Mouse (Mus musculus) intestine, embryonic 15.5 days (tissue): Measurements from ENCODE around the gene Nsf. TPM values are rescaled to one million over a fixed set of nuclear protein-coding genes. Genes with fewer than 3 reads are reported as not detected.

Experiments used
- ATAC-seq: fragments of 200-750 bp; cut with Nextera tagmentation; 2 replicates; pipeline ENCODE4 v1.8.0; 2017; ENCODE audit warnings: moderate TSS enrichment, moderate library complexity
- H3K27ac ChIP-seq: fragments of 300-500 bp; sonication (generic); 2 replicates; pipeline ENCODE4 v1.5.1; 2015; ENCODE audit warnings: mild to moderate bottlenecking, inconsistent platforms
- H3K27me3 ChIP-seq: fragments of 300-500 bp; sonication (generic); replicated peaks from 2 replicates; pipeline ENCODE4 v1.6.1; 2015; ENCODE audit warnings: inconsistent platforms
- H3K36me3 ChIP-seq: fragments of 300-500 bp; sonication (generic); 2 replicates; pipeline ENCODE4 v1.6.1; 2015; ENCODE audit warnings: inconsistent platforms
- H3K4me1 ChIP-seq: fragments of 300-500 bp; sonication (generic); replicated peaks from 2 replicates; pipeline ENCODE4 v1.6.1; 2015; ENCODE audit warnings: inconsistent platforms
- H3K4me2 ChIP-seq: fragments of 300-500 bp; sonication (generic); replicated peaks from 2 replicates; pipeline ENCODE4 v1.6.1; 2015; ENCODE audit warnings: mild to moderate bottlenecking, inconsistent platforms
- H3K4me3 ChIP-seq: fragments of 300-500 bp; sonication (generic); replicated peaks from 2 replicates; pipeline ENCODE4 v1.5.1; 2015; ENCODE audit warnings: inconsistent platforms
- H3K9ac ChIP-seq: fragments of 300-500 bp; sonication (generic); 2 replicates; pipeline ENCODE4 v1.6.1; 2015; ENCODE audit warnings: inconsistent platforms
- H3K9me3 ChIP-seq: fragments of 300-500 bp; sonication (generic); 2 replicates; pipeline ENCODE4 v1.6.1; 2016; ENCODE audit warnings: inconsistent platforms
- WGBS: fragments of 180-500 bp; shearing (Covaris S2); methylation state at CpG from one replicate; pipeline ENCODE4 v1.1.7; 2015; 5-methylcytosine and 5-hydroxymethylcytosine counted together
- polyA plus RNA-seq: library from polyadenylated mRNA; unstranded; fragments of >200 nt; fragmentation: Nextera tagmentation; extraction: Ambion mirVana; gene quantifications from 2 replicates; pipeline ENCODE4 v1.2.1, GENCODE M21; 2015

The Nsf gene
- polyA plus RNA-seq, 1 experiment from 2014 or later, result 47.9 TPM

- ATAC-seq, result no peak
- Histone ChIP-seq H3K4me1 (no peaks in the 10 kb centered on the region), H3K27ac (no peak overlapping the region), H3K4me3 (no peak overlapping the region), H3K9ac (no peak overlapping the region), H3K9me3 (no peaks in the 10 kb centered on the region), H3K4me2 (no peak overlapping the region), H3K27me3 (no peaks in the 10 kb centered on the region), H3K36me3 (no peaks in the 10 kb centered on the region; the same call in 1 of the 2 replicates)
- WGBS, result 59% methylated on average over 16 of the region's 16 CpGs
Measured at GRCm38 (mm10) chr11:103852590-103853283, 101.1 kb downstream of the Nsf start.

- H3K4me3 ChIP-seq, result no peak overlapping the region
- H3K9me3 ChIP-seq, result no peaks in the 10 kb centered on the region
- H3K27ac ChIP-seq, result no peak overlapping the region
- H3K9ac ChIP-seq, result no peak overlapping the region
- ATAC-seq, result no peak
- WGBS, result 90% methylated on average over 11 of the region's 11 CpGs
- H3K4me2 ChIP-seq, result no peak overlapping the region
- no peaks in the 10 kb centered on the region for H3K4me1 ChIP-seq
- H3K27me3 ChIP-seq, result no peaks in the 10 kb centered on the region
- no peaks in the 10 kb centered on the region; the same call in 1 of the 2 replicates for H3K36me3 ChIP-seq
Measured at GRCm38 (mm10) chr11:103848287-103848686, 105.6 kb downstream of the Nsf start.

GRCm38 (mm10) chr11:103840834-103841233 lies 113.0 kb downstream of the Nsf start:
- Histone ChIP-seq H3K27ac (no peak overlapping the region), H3K9me3 (no peaks in the 10 kb centered on the region), H3K4me2 (no peak overlapping the region), H3K4me3 (no peak overlapping the region), H3K27me3 (no peaks in the 10 kb centered on the region), H3K4me1 (no peaks in the 10 kb centered on the region), H3K36me3 (no peaks in the 10 kb centered on the region), H3K9ac (no peak overlapping the region)
- no peak for ATAC-seq
- WGBS, result 31% methylated on average over 11 of the region's 11 CpGs

- H3K36me3 ChIP-seq, result no peaks in the 10 kb centered on the region
- no peak for ATAC-seq
- H3K4me2 ChIP-seq, result no peak overlapping the region
- H3K27me3 ChIP-seq, result no peaks in the 10 kb centered on the region
- WGBS, result 65% methylated on average over 2 of the region's 2 CpGs
- no peak overlapping the region for H3K9ac ChIP-seq
- H3K4me3 ChIP-seq, result no peak overlapping the region
- no peaks in the 10 kb centered on the region for H3K9me3 ChIP-seq
- no peaks in the 10 kb centered on the region for H3K4me1 ChIP-seq
- no peak overlapping the region for H3K27ac ChIP-seq
Measured at GRCm38 (mm10) chr11:103838955-103839354, 114.9 kb downstream of the Nsf start.

GRCm38 (mm10) chr11:103832331-103832730 lies 121.5 kb downstream of the Nsf start:
- Histone ChIP-seq H3K9me3 (no peaks in the 10 kb centered on the region), H3K36me3 (no peaks in the 10 kb centered on the region; the same call in 1 of the 2 replicates), H3K27ac (no peak overlapping the region), H3K27me3 (no peaks in the 10 kb centered on the region), H3K4me1 (no peaks in the 10 kb centered on the region), H3K4me2 (no peak overlapping the region), H3K4me3 (no peak overlapping the region), H3K9ac (no peak overlapping the region)
- 88% methylated on average over 4 of the region's 4 CpGs for WGBS
- no peak for ATAC-seq

GRCm38 (mm10) chr11:103831766-103832165 lies 122.1 kb downstream of the Nsf start:
- ATAC-seq, result no peak
- WGBS, result 95% methylated on average over 3 of the region's 3 CpGs
- H3K4me3 ChIP-seq, result no peak overlapping the region
- H3K36me3 ChIP-seq, result no peaks in the 10 kb centered on the region; the same call in 1 of the 2 replicates
- no peaks in the 10 kb centered on the region for H3K4me1 ChIP-seq
- H3K9me3 ChIP-seq, result no peaks in the 10 kb centered on the region
- H3K27ac ChIP-seq, result no peak overlapping the region
- H3K27me3 ChIP-seq, result no peaks in the 10 kb centered on the region
- no peak overlapping the region for H3K4me2 ChIP-seq
- H3K9ac ChIP-seq, result no peak overlapping the region

GRCm38 (mm10) chr11:103830476-103830875 lies 123.4 kb downstream of the Nsf start:
- 89% methylated on average over 9 of the region's 9 CpGs for WGBS
- no peaks in the 10 kb centered on the region for H3K9me3 ChIP-seq

GRCm38 (mm10) chr11:103829956-103830355 lies 123.9 kb downstream of the Nsf start:
- 53% methylated on average over 4 of the region's 4 CpGs for WGBS

More at GRCm38 (mm10) chr11:103830476-103830875, 123.4 kb downstream of the Nsf start:
- H3K36me3 ChIP-seq, result peaks cover 6% of the 10 kb centered on the region; the same call in 1 of the 2 replicates
- no peak overlapping the region for H3K9ac ChIP-seq
- H3K4me3 ChIP-seq, result no peak overlapping the region
- no peak for ATAC-seq
- H3K4me1 ChIP-seq, result no peaks in the 10 kb centered on the region
- H3K27ac ChIP-seq, result no peak overlapping the region
- no peaks in the 10 kb centered on the region for H3K27me3 ChIP-seq
- H3K4me2 ChIP-seq, result no peak overlapping the region

GRCm38 (mm10) chr11:103828866-103829265 lies 125.0 kb downstream of the Nsf start:
- H3K27ac ChIP-seq, result no peak overlapping the region
- H3K4me3 ChIP-seq, result no peak overlapping the region
- no peaks in the 10 kb centered on the region for H3K27me3 ChIP-seq
- no peaks in the 10 kb centered on the region for H3K4me1 ChIP-seq
- H3K9ac ChIP-seq, result no peak overlapping the region
- H3K36me3 ChIP-seq, result peaks cover 6% of the 10 kb centered on the region; the same call in 1 of the 2 replicates
- no peak for ATAC-seq
- H3K4me2 ChIP-seq, result no peak overlapping the region
- 76% methylated on average over 7 of the region's 7 CpGs for WGBS
- no peaks in the 10 kb centered on the region for H3K9me3 ChIP-seq

More at GRCm38 (mm10) chr11:103829956-103830355, 123.9 kb downstream of the Nsf start:
- Histone ChIP-seq H3K27me3 (no peaks in the 10 kb centered on the region), H3K36me3 (peaks cover 6% of the 10 kb centered on the region; the same call in 1 of the 2 replicates), H3K4me2 (no peak overlapping the region), H3K27ac (no peak overlapping the region), H3K4me3 (no peak overlapping the region), H3K9ac (no peak overlapping the region), H3K9me3 (no peaks in the 10 kb centered on the region), H3K4me1 (no peaks in the 10 kb centered on the region)
- ATAC-seq, result no peak

GRCm38 (mm10) chr11:103827201-103827600 lies 126.7 kb downstream of the Nsf start:
- peak; percentile 66 for ATAC-seq
- 83% methylated on average over 6 of the region's 6 CpGs for WGBS
- no peaks in the 10 kb centered on the region for H3K27me3 ChIP-seq

GRCm38 (mm10) chr11:103816719-103817118 lies 137.1 kb downstream of the Nsf start:
- H3K9me3 ChIP-seq, result no peaks in the 10 kb centered on the region
- no peaks in the 10 kb centered on the region for H3K36me3 ChIP-seq
- no peak overlapping the region for H3K27ac ChIP-seq
- H3K9ac ChIP-seq, result no peak overlapping the region
- ATAC-seq, result no peak
- H3K27me3 ChIP-seq, result peaks cover 8% of the 10 kb centered on the region
- WGBS, result 92% methylated on average over 8 of the region's 8 CpGs
- H3K4me1 ChIP-seq, result 0 out of 2 replicates have a peak, but pooled peaks cover 2% of the 10 kb centered on the region
- no peak overlapping the region for H3K4me3 ChIP-seq
- no peak overlapping the region for H3K4me2 ChIP-seq

More at GRCm38 (mm10) chr11:103827201-103827600, 126.7 kb downstream of the Nsf start:
- no peak overlapping the region for H3K4me3 ChIP-seq
- H3K4me2 ChIP-seq, result no peak overlapping the region
- no peaks in the 10 kb centered on the region for H3K9me3 ChIP-seq
- no peak overlapping the region for H3K9ac ChIP-seq
- no peak overlapping the region for H3K27ac ChIP-seq
- peaks cover 9% of the 10 kb centered on the region; the same call in 1 of the 2 replicates for H3K36me3 ChIP-seq
- no peaks in the 10 kb centered on the region for H3K4me1 ChIP-seq

- no peak overlapping the region for H3K4me2 ChIP-seq
- H3K4me1 ChIP-seq, result 0 out of 2 replicates have a peak, but pooled peaks cover 2% of the 10 kb centered on the region
- H3K9me3 ChIP-seq, result no peaks in the 10 kb centered on the region
- no peak for ATAC-seq
- 44% methylated on average over 13 of the region's 13 CpGs for WGBS
- H3K4me3 ChIP-seq, result no peak overlapping the region
- H3K27me3 ChIP-seq, result peaks cover 15% of the 10 kb centered on the region
- no peak overlapping the region for H3K27ac ChIP-seq
- no peak overlapping the region for H3K9ac ChIP-seq
- no peaks in the 10 kb centered on the region for H3K36me3 ChIP-seq
Measured at GRCm38 (mm10) chr11:103815986-103816385, 137.9 kb downstream of the Nsf start.

GRCm38 (mm10) chr11:103814808-103815207 lies 139.0 kb downstream of the Nsf start:
- Histone ChIP-seq H3K27ac (peak overlapping the region; percentile 32; the same call in 1 of the 2 replicates), H3K27me3 (peaks cover 27% of the 10 kb centered on the region), H3K4me2 (no peak overlapping the region), H3K9me3 (no peaks in the 10 kb centered on the region), H3K36me3 (no peaks in the 10 kb centered on the region), H3K4me3 (no peak overlapping the region), H3K9ac (no peak overlapping the region), H3K4me1 (peaks cover 9% of the 10 kb centered on the region; the same call in 1 of the 2 replicates)
- WGBS, result 22% methylated on average over 3 of the region's 3 CpGs
- peak; percentile 93 for ATAC-seq
